Mouse (Mus musculus) ES-Bruce4 (cell line): ENCODE data around the gene Zfp217.

ENCODE experiments used
- CTCF ChIP-seq: IDR thresholded peaks from one replicate; pipeline ENCODE4 v1.8.1; 2011; ENCODE audit warnings: low read depth, low read length
- EP300 ChIP-seq: IDR thresholded peaks from 2 replicates; pipeline ENCODE4 v1.6.1; 2011; ENCODE audit warnings: low read depth, low read length; ENCODE audit not compliant: insufficient read depth
- POLR2A ChIP-seq: IDR thresholded peaks from one replicate; pipeline ENCODE4 v1.8.1; 2011; ENCODE audit warnings: low read length; ENCODE audit not compliant: insufficient read depth

DNA sequence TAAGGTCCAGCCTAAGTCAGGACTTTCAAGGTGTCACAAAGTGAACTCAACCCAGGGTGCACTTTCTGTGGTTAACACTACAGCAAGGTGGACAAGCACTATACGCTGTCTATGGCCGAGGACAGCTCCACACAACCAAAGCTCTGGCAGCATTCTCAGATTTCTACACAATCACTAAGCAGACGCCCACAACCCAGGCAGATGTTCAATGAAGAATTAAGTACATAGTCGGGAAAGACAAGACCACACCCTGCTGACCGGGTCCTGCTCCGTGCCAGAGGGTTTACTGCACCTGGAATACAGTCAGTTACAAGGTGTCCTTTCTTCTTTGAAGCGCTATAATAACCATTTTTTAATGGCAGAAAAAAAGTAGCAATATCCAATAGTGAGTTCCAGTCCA is 25.7 kb downstream of the Zfp217 start:
- TF ChIP-seq EP300 (no peak), CTCF (no peak), POLR2A (no peak)
